Mouse (Mus musculus): Measurements from ENCODE around the gene Col8a1.

The Col8a1 gene

GRCm38 (mm10) chr16:57671637-57672036, 82.9 kb downstream of the Col8a1 start:
- DNase-seq = no peak

GRCm38 (mm10) chr16:57669348-57669747, 85.2 kb downstream of the Col8a1 start:
- peak; percentile 2 to 4 for DNase-seq

- no peak for DNase-seq
Observed at GRCm38 (mm10) chr16:57662661-57663060, 91.9 kb downstream of the Col8a1 start.

- DNase-seq = no peak
Observed at GRCm38 (mm10) chr16:57649888-57650287, 104.6 kb downstream of the Col8a1 start.

- DNase-seq = no peak
Observed at GRCm38 (mm10) chr16:57641346-57641885, 113.1 kb downstream of the Col8a1 start.

- no peak for DNase-seq
Observed at GRCm38 (mm10) chr16:57634766-57635165, 119.8 kb downstream of the Col8a1 start.

GRCm38 (mm10) chr16:57634191-57634590, 120.3 kb downstream of the Col8a1 start:
- peak; percentile 59 to 63 for DNase-seq

- peak; percentile 12 to 42 for DNase-seq
Observed at GRCm38 (mm10) chr16:57611768-57612167, 142.8 kb downstream of the Col8a1 start.

- peak; percentile 62 to 80 for DNase-seq
Observed at GRCm38 (mm10) chr16:57606444-57607227, 147.9 kb downstream of the Col8a1 start, which contains the start of gene Cmss1. Gene Cmss1, minus strand, starts transcription at chr16:57606864.

- DNase-seq = no peak
Observed at GRCm38 (mm10) chr16:57601031-57601430, 153.5 kb downstream of the Col8a1 start.

- DNase-seq = no peak
Observed at GRCm38 (mm10) chr16:57597295-57597957, 157.1 kb downstream of the Col8a1 start.

GRCm38 (mm10) chr16:57593422-57594157, 160.9 kb downstream of the Col8a1 start:
- peak; percentile 22 to 41 for DNase-seq

GRCm38 (mm10) chr16:57585201-57585600, 169.3 kb downstream of the Col8a1 start:
- no peak for DNase-seq

- no peak for DNase-seq
Observed at GRCm38 (mm10) chr16:57582008-57582407, 172.5 kb downstream of the Col8a1 start.

GRCm38 (mm10) chr16:57580041-57580440, 174.5 kb downstream of the Col8a1 start:
- no peak for DNase-seq

- no peak for DNase-seq
Observed at GRCm38 (mm10) chr16:57577519-57577918, 177.0 kb downstream of the Col8a1 start.

GRCm38 (mm10) chr16:57575764-57576388, 178.7 kb downstream of the Col8a1 start:
- no peak for DNase-seq

Data from cerebellum, adult 18-20 months (tissue).